Mouse (Mus musculus): ENCODE data around the gene Ccdc92b. TPM values are rescaled to one million over a fixed set of nuclear protein-coding genes. Genes with fewer than 3 reads are reported as not detected.

Gene Ccdc92b
- polyA plus RNA-seq, 1 experiment from 2014 or later, result 1.2 TPM

GRCm38 (mm10) chr11:74655941-74656340 is 36.5 kb downstream of the Ccdc92b start:
- no peak overlapping the region for H3K4me2 ChIP-seq (replicated peaks; ENCODE audit: low read depth, low read length)
- ATAC-seq (ENCODE audit: low FRiP score) (no peak), DNase-seq (ENCODE audit: low spot score) (no peak)
- H3K9ac ChIP-seq (ENCODE audit: low read depth, low read length), result no peak overlapping the region
- no peaks in the 10 kb centered on the region for H3K9me3 ChIP-seq (ENCODE audit: control insufficient read depth, low read length)
- H3K27me3 ChIP-seq (ENCODE audit: control insufficient read depth, insufficient read depth, low read length), result no peaks in the 10 kb centered on the region
- WGBS, result 87% methylated on average over 3 of the region's 3 CpGs
- no peak overlapping the region for H3K27ac ChIP-seq (ENCODE audit: low read depth, low read length)
- H3K4me3 ChIP-seq (ENCODE audit: low read depth, low read length), result no peak overlapping the region
- H3K4me1 ChIP-seq (replicated peaks; ENCODE audit: control insufficient read depth, insufficient read depth, low read length), result peaks cover 6% of the 10 kb centered on the region; the same call in 1 of the 2 replicates
- peaks cover 16% of the 10 kb centered on the region for H3K36me3 ChIP-seq (ENCODE audit: control insufficient read depth, insufficient read depth, low read length)

GRCm38 (mm10) chr11:74660336-74660735 is 40.9 kb downstream of the Ccdc92b start:
- Histone ChIP-seq H3K36me3 (ENCODE audit: control insufficient read depth, insufficient read depth, low read length) (peaks cover 30% of the 10 kb centered on the region), H3K4me2 (replicated peaks; ENCODE audit: low read depth, low read length) (no peak overlapping the region), H3K9me3 (ENCODE audit: control insufficient read depth, low read length) (no peaks in the 10 kb centered on the region), H3K9ac (ENCODE audit: low read depth, low read length) (no peak overlapping the region), H3K4me3 (ENCODE audit: low read depth, low read length) (no peak overlapping the region), H3K27ac (ENCODE audit: low read depth, low read length) (no peak overlapping the region), H3K27me3 (ENCODE audit: control insufficient read depth, insufficient read depth, low read length) (no peaks in the 10 kb centered on the region), H3K4me1 (replicated peaks; ENCODE audit: control insufficient read depth, insufficient read depth, low read length) (no peaks in the 10 kb centered on the region)
- DNase-seq (ENCODE audit: low spot score) (no peak), ATAC-seq (ENCODE audit: low FRiP score) (no peak)
- WGBS, result 97% methylated on average over 13 of the region's 13 CpGs

- 96% methylated on average over 19 of the region's 19 CpGs for WGBS
- H3K4me2 ChIP-seq (replicated peaks; ENCODE audit: low read depth, low read length), result no peak overlapping the region
- H3K36me3 ChIP-seq (ENCODE audit: control insufficient read depth, insufficient read depth, low read length), result peaks cover 35% of the 10 kb centered on the region
- no peaks in the 10 kb centered on the region for H3K27me3 ChIP-seq (ENCODE audit: control insufficient read depth, insufficient read depth, low read length)
- H3K27ac ChIP-seq (ENCODE audit: low read depth, low read length), result no peak overlapping the region
- no peaks in the 10 kb centered on the region for H3K9me3 ChIP-seq (ENCODE audit: control insufficient read depth, low read length)
- H3K4me3 ChIP-seq (ENCODE audit: low read depth, low read length), result no peak overlapping the region
- no peaks in the 10 kb centered on the region for H3K4me1 ChIP-seq (replicated peaks; ENCODE audit: control insufficient read depth, insufficient read depth, low read length)
- DNase-seq (ENCODE audit: low spot score) (no peak), ATAC-seq (ENCODE audit: low FRiP score) (no peak)
- H3K9ac ChIP-seq (ENCODE audit: low read depth, low read length), result no peak overlapping the region
Measured at GRCm38 (mm10) chr11:74661641-74662040, 42.2 kb downstream of the Ccdc92b start.

- no peaks in the 10 kb centered on the region for H3K9me3 ChIP-seq (ENCODE audit: control insufficient read depth, low read length)
- H3K4me3 ChIP-seq (ENCODE audit: low read depth, low read length), result no peak overlapping the region
- H3K36me3 ChIP-seq (ENCODE audit: control insufficient read depth, insufficient read depth, low read length), result peaks cover 35% of the 10 kb centered on the region
- no peak overlapping the region for H3K4me2 ChIP-seq (replicated peaks; ENCODE audit: low read depth, low read length)
- no peaks in the 10 kb centered on the region for H3K27me3 ChIP-seq (ENCODE audit: control insufficient read depth, insufficient read depth, low read length)
- 93% methylated on average over 6 of the region's 6 CpGs for WGBS
- H3K4me1 ChIP-seq (replicated peaks; ENCODE audit: control insufficient read depth, insufficient read depth, low read length), result no peaks in the 10 kb centered on the region
- DNase-seq (ENCODE audit: low spot score) (no peak), ATAC-seq (ENCODE audit: low FRiP score) (no peak)
- H3K9ac ChIP-seq (ENCODE audit: low read depth, low read length), result no peak overlapping the region
- H3K27ac ChIP-seq (ENCODE audit: low read depth, low read length), result no peak overlapping the region
Measured at GRCm38 (mm10) chr11:74662221-74662620, 42.8 kb downstream of the Ccdc92b start.

- no peak overlapping the region for H3K4me3 ChIP-seq (ENCODE audit: low read depth, low read length)
- H3K4me1 ChIP-seq (replicated peaks; ENCODE audit: control insufficient read depth, insufficient read depth, low read length), result no peaks in the 10 kb centered on the region
- 96% methylated on average over 3 of the region's 3 CpGs for WGBS
- H3K27me3 ChIP-seq (ENCODE audit: control insufficient read depth, insufficient read depth, low read length), result no peaks in the 10 kb centered on the region
- H3K27ac ChIP-seq (ENCODE audit: low read depth, low read length), result no peak overlapping the region
- no peaks in the 10 kb centered on the region for H3K9me3 ChIP-seq (ENCODE audit: control insufficient read depth, low read length)
- ATAC-seq (ENCODE audit: low FRiP score), result no peak
- DNase-seq (ENCODE audit: low spot score), result no peak
- no peak overlapping the region for H3K9ac ChIP-seq (ENCODE audit: low read depth, low read length)
- H3K4me2 ChIP-seq (replicated peaks; ENCODE audit: low read depth, low read length), result no peak overlapping the region
- H3K36me3 ChIP-seq (ENCODE audit: control insufficient read depth, insufficient read depth, low read length), result peaks cover 29% of the 10 kb centered on the region
Measured at GRCm38 (mm10) chr11:74664279-74664678, 44.9 kb downstream of the Ccdc92b start.

- Histone ChIP-seq H3K27ac (ENCODE audit: low read depth, low read length) (no peak overlapping the region), H3K9ac (ENCODE audit: low read depth, low read length) (no peak overlapping the region), H3K36me3 (ENCODE audit: control insufficient read depth, insufficient read depth, low read length) (peaks cover 24% of the 10 kb centered on the region), H3K9me3 (ENCODE audit: control insufficient read depth, low read length) (no peaks in the 10 kb centered on the region), H3K4me1 (replicated peaks; ENCODE audit: control insufficient read depth, insufficient read depth, low read length) (no peaks in the 10 kb centered on the region), H3K4me3 (ENCODE audit: low read depth, low read length) (no peak overlapping the region), H3K4me2 (replicated peaks; ENCODE audit: low read depth, low read length) (no peak overlapping the region), H3K27me3 (ENCODE audit: control insufficient read depth, insufficient read depth, low read length) (no peaks in the 10 kb centered on the region)
- WGBS, result 95% methylated on average over 8 of the region's 8 CpGs
- no peak for DNase-seq (ENCODE audit: low spot score)
- ATAC-seq (ENCODE audit: low FRiP score), result no peak
Measured at GRCm38 (mm10) chr11:74664906-74665305, 45.5 kb downstream of the Ccdc92b start.

- Histone ChIP-seq H3K9me3 (ENCODE audit: control insufficient read depth, low read length) (no peaks in the 10 kb centered on the region), H3K4me1 (replicated peaks; ENCODE audit: control insufficient read depth, insufficient read depth, low read length) (no peaks in the 10 kb centered on the region), H3K27me3 (ENCODE audit: control insufficient read depth, insufficient read depth, low read length) (no peaks in the 10 kb centered on the region), H3K27ac (ENCODE audit: low read depth, low read length) (no peak overlapping the region), H3K4me2 (replicated peaks; ENCODE audit: low read depth, low read length) (no peak overlapping the region), H3K36me3 (ENCODE audit: control insufficient read depth, insufficient read depth, low read length) (peaks cover 19% of the 10 kb centered on the region), H3K9ac (ENCODE audit: low read depth, low read length) (no peak overlapping the region), H3K4me3 (ENCODE audit: low read depth, low read length) (no peak overlapping the region)
- ATAC-seq (ENCODE audit: low FRiP score) (no peak), DNase-seq (ENCODE audit: low spot score) (no peak)
- 96% methylated on average over 17 of the region's 17 CpGs for WGBS
Measured at GRCm38 (mm10) chr11:74665631-74666283, 46.4 kb downstream of the Ccdc92b start.

- Histone ChIP-seq H3K4me3 (ENCODE audit: low read depth, low read length) (no peak overlapping the region), H3K4me2 (replicated peaks; ENCODE audit: low read depth, low read length) (no peak overlapping the region), H3K4me1 (replicated peaks; ENCODE audit: control insufficient read depth, insufficient read depth, low read length) (no peaks in the 10 kb centered on the region), H3K27me3 (ENCODE audit: control insufficient read depth, insufficient read depth, low read length) (no peaks in the 10 kb centered on the region), H3K36me3 (ENCODE audit: control insufficient read depth, insufficient read depth, low read length) (peaks cover 16% of the 10 kb centered on the region), H3K9me3 (ENCODE audit: control insufficient read depth, low read length) (no peaks in the 10 kb centered on the region), H3K27ac (ENCODE audit: low read depth, low read length) (no peak overlapping the region), H3K9ac (ENCODE audit: low read depth, low read length) (no peak overlapping the region)
- ATAC-seq (ENCODE audit: low FRiP score) (no peak), DNase-seq (ENCODE audit: low spot score) (no peak)
- 89% methylated on average over 5 of the region's 5 CpGs for WGBS
Measured at GRCm38 (mm10) chr11:74666284-74666652, 46.9 kb downstream of the Ccdc92b start.

GRCm38 (mm10) chr11:74666776-74667581 is 47.6 kb downstream of the Ccdc92b start:
- DNase-seq (ENCODE audit: low spot score) (no peak), ATAC-seq (ENCODE audit: low FRiP score) (no peak)
- WGBS, result 95% methylated on average over 14 of the region's 14 CpGs
- Histone ChIP-seq H3K27me3 (ENCODE audit: control insufficient read depth, insufficient read depth, low read length) (no peaks in the 10 kb centered on the region), H3K9me3 (ENCODE audit: control insufficient read depth, low read length) (no peaks in the 10 kb centered on the region), H3K4me3 (ENCODE audit: low read depth, low read length) (no peak overlapping the region), H3K4me1 (replicated peaks; ENCODE audit: control insufficient read depth, insufficient read depth, low read length) (no peaks in the 10 kb centered on the region), H3K36me3 (ENCODE audit: control insufficient read depth, insufficient read depth, low read length) (peaks cover 16% of the 10 kb centered on the region; the same call in 1 of the 2 replicates), H3K27ac (ENCODE audit: low read depth, low read length) (no peak overlapping the region), H3K9ac (ENCODE audit: low read depth, low read length) (no peak overlapping the region), H3K4me2 (replicated peaks; ENCODE audit: low read depth, low read length) (no peak overlapping the region)

Data from hindbrain, embryonic 11.5 days (tissue).